Mouse (Mus musculus) C2C12 (cell line): ENCODE results near the gene Gpr62. TPM values are rescaled to one million over a fixed set of nuclear protein-coding genes. Genes with fewer than 3 reads are reported as not detected.

Experiments used
- H3K27me3 ChIP-seq: one replicate; pipeline ENCODE4 v1.6.1; 2011; ENCODE audit not compliant: control insufficient read depth, insufficient read depth, insufficient read length
- H3K36me3 ChIP-seq: one replicate; pipeline ENCODE4 v1.6.1; 2011; ENCODE audit not compliant: control insufficient read depth, insufficient read depth
- H3K4me3 ChIP-seq: one replicate; pipeline ENCODE4 v1.5.1; 2011; ENCODE audit warnings: mild to moderate bottlenecking, control low read depth; ENCODE audit not compliant: poor library complexity, insufficient read depth, severe bottlenecking
- H3K79me2 ChIP-seq: one replicate; pipeline ENCODE4 v1.6.1; 2011; ENCODE audit not compliant: control insufficient read depth, insufficient read depth
- H3K79me3 ChIP-seq: one replicate; pipeline ENCODE4 v1.6.1; 2011; ENCODE audit warnings: low read depth, control low read depth
- H3ac ChIP-seq: one replicate; pipeline ENCODE3; 2011; ENCODE audit warnings: low read depth; ENCODE audit not compliant: control insufficient read depth, insufficient read length
- CEBPB ChIP-seq: IDR thresholded peaks from one replicate; pipeline ENCODE4 v1.6.1; 2011; ENCODE audit warnings: low read depth, mild to moderate bottlenecking, control low read depth, moderate library complexity
- CTCF ChIP-seq: IDR thresholded peaks from one replicate; pipeline ENCODE4 v1.5.1; 2011; ENCODE audit not compliant: control insufficient read depth, insufficient read depth, insufficient read length
- FOSL1 ChIP-seq: IDR thresholded peaks from one replicate; pipeline ENCODE4 v1.8.0; 2011; ENCODE audit warnings: mild to moderate bottlenecking, low read length; ENCODE audit not compliant: poor library complexity, insufficient read depth, severe bottlenecking
- MAX ChIP-seq: IDR thresholded peaks from one replicate; pipeline ENCODE4 v1.6.1; 2011; ENCODE audit warnings: mild to moderate bottlenecking, control low read depth
- MYOD1 ChIP-seq: IDR thresholded peaks from one replicate; pipeline ENCODE4 v1.6.1; 2011; ENCODE audit warnings: low read depth; ENCODE audit not compliant: control insufficient read depth, insufficient read length
- MYOG ChIP-seq: IDR thresholded peaks from one replicate; pipeline ENCODE4 v1.6.1; 2011; ENCODE audit not compliant: control insufficient read depth, insufficient read length; ENCODE audit errors: extremely low read depth
- USF1 ChIP-seq: IDR thresholded peaks from one replicate; pipeline ENCODE4 v1.6.1; 2011; ENCODE audit warnings: low read depth, mild to moderate bottlenecking, control low read depth, moderate library complexity
- polyA plus RNA-seq: library from polyadenylated mRNA; unstranded; fragments of >200 nt; fragmentation: generic; extraction: Trizol; gene quantifications from one replicate; pipeline ENCODE4 v1.2.1, GENCODE M21; 2012; ENCODE audit warnings: missing spikeins

Gpr62 gene
- polyA plus RNA-seq, 1 experiment = 0.29 TPM

DNA sequence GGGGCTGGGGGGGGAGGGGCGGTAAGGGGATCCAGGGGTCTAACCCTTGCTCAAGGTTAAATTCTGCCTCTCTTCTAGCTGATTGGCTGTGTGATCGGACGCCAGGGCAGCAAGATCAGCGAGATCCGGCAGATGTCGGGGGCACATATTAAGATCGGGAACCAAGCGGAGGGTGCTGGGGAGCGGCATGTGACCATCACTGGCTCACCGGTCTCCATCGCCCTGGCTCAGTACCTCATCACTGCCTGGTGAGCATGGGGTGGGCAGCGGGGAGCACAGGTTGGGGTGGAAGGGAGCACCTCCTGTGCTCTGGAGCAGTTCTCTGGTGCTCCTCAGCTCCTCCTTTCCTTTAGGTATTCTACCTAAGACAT, 3.3 kb downstream of the Gpr62 start:
- H3K36me3 ChIP-seq = peaks cover 65% of the 10 kb centered on the region
- H3K79me3 ChIP-seq = peaks cover 24% of the 10 kb centered on the region
- no peaks in the 10 kb centered on the region for H3K27me3 ChIP-seq
- no peak for TF ChIP-seq MAX
- no peak for TF ChIP-seq FOSL1
- TF ChIP-seq USF1 = no peak
- TF ChIP-seq MYOG = no peak
- TF ChIP-seq CTCF = no peak
- TF ChIP-seq CEBPB = no peak
- no peak for TF ChIP-seq MYOD1
- H3K4me3 ChIP-seq = no peak overlapping the region
- H3ac ChIP-seq = no peak overlapping the region
- H3K79me2 ChIP-seq = peaks cover 35% of the 10 kb centered on the region

DNA sequence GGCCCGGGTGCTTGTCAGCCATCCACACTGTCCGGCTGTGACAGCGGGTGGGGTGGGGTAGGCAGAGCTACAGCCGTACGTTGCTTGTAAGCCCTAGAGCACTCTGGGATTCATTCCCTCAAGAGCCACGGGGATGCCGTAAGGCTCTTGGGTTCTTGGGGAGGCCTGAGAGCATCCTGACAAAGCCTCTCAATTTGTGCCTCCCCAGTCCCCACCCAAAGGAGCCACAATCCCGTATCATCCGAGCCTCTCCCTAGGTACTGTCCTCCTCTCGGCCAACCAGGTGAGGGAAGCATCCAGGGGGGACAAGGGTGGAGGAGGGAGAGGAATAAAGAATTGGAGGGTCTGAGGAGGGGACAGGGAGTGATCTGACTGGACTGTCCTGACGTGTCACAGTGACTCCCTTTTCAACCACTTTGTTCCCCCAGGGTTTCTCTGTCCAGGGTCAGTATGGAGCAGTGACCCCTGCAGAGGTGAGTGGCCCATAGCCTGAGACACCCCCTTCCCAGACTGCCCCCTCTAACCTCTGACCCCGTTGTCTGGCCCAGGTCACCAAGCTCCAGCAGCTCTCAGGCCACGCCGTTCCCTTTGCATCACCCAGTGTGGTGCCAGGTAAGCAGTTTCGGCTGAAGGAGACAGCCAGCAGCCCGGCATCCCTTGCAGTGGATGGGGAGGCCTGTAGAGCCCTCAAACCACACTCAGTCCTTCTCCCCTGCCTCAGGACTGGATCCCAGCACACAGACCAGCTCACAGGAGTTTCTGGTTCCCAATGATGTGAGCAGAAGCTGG, 3.9 kb downstream of the Gpr62 start:
- H3K27me3 ChIP-seq = no peaks in the 10 kb centered on the region
- H3K79me2 ChIP-seq = peaks cover 41% of the 10 kb centered on the region
- peaks cover 30% of the 10 kb centered on the region for H3K79me3 ChIP-seq
- no peak overlapping the region for H3ac ChIP-seq
- TF ChIP-seq MYOG (no peak), CTCF (no peak), MYOD1 (no peak), MAX (no peak), CEBPB (no peak), FOSL1 (no peak), USF1 (no peak)
- no peak overlapping the region for H3K4me3 ChIP-seq
- H3K36me3 ChIP-seq = peaks cover 65% of the 10 kb centered on the region

DNA sequence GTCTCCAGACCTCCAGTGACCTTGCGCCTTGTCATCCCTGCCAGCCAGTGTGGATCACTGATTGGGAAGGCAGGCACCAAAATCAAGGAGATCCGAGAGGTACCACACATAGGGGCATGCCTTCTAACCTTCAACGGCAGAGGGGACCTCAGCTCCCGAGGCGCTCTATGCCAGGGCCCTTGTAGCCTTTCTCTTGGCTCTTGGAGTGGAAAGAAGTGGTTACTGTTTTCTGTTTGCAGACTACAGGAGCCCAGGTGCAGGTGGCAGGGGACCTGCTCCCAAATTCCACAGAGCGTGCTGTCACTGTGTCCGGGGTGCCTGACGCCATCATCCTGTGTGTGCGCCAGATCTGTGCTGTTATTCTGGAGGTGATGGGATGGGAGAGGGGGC, 4.7 kb downstream of the Gpr62 start:
- Histone ChIP-seq H3K4me3 (no peak overlapping the region), H3ac (no peak overlapping the region), H3K27me3 (no peaks in the 10 kb centered on the region), H3K79me2 (peaks cover 49% of the 10 kb centered on the region), H3K79me3 (peaks cover 37% of the 10 kb centered on the region), H3K36me3 (peaks cover 65% of the 10 kb centered on the region)
- TF ChIP-seq USF1 (no peak), CEBPB (no peak), MYOG (no peak), MAX (no peak), FOSL1 (no peak), CTCF (no peak), MYOD1 (no peak)

DNA sequence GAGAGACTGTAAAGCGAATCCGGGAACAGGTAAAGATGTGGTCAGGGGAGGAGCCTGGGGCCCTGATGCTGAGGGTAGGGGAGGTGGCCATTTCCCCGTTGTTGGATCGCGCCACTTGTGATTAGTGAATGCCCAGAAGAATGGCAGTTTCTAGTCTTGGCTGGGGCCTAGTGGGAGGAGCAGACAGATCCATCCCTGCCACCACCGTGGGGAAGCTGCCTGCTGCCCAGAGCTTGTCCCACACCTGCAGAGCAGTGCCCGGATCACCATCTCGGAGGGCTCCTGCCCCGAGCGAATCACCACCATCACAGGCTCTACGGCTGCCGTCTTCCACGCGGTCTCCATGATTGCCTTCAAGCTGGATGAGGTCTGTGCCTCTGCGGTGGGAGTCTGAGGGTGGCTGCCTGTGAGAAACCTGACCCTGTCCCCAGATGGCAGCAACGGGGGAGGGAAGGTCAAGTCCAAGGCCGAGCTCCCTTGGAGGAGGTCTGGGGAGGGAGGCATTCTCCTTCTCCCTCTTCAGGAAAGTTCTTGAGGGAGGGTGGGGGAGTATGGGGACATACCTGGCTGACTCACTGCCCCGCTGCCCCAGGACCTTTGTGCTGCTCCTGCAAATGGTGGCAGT, 5.2 kb downstream of the Gpr62 start:
- Histone ChIP-seq H3K79me2 (peaks cover 54% of the 10 kb centered on the region), H3K36me3 (peaks cover 59% of the 10 kb centered on the region), H3ac (no peak overlapping the region), H3K4me3 (no peak overlapping the region), H3K27me3 (no peaks in the 10 kb centered on the region), H3K79me3 (peaks cover 43% of the 10 kb centered on the region)
- no peak for TF ChIP-seq CTCF
- TF ChIP-seq MYOD1 = no peak
- no peak for TF ChIP-seq MYOG
- TF ChIP-seq FOSL1 = no peak
- no peak for TF ChIP-seq CEBPB
- TF ChIP-seq USF1 = no peak

DNA sequence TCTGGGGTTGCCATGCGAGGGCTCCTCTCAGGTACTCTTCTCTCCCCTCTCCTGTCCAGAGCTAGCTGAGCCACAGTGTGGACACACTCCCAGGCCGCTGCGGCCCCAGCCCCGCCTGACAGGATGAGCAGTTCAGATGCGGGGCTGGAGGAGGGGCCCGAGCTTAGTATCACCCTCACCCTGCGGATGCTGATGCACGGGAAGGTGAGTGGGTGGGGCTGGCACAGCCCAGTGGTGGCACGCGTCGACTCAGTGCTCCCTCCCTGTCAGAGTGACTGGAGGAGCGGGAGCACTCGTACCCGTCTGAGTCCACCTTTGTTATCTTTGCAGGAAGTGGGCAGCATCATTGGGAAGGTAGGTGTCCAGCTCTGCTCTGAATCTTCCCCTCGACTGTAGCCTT, 5.8 kb downstream of the Gpr62 start:
- Histone ChIP-seq H3K27me3 (no peaks in the 10 kb centered on the region), H3K79me2 (peaks cover 60% of the 10 kb centered on the region), H3K4me3 (no peak overlapping the region), H3ac (no peak overlapping the region), H3K36me3 (peaks cover 56% of the 10 kb centered on the region), H3K79me3 (peaks cover 48% of the 10 kb centered on the region)
- TF ChIP-seq MYOD1 (no peak), FOSL1 (no peak), CEBPB (no peak), CTCF (no peak), MYOG (no peak), MAX (no peak), USF1 (no peak)
